ENCODE assay signal across 21 mouse cellular contexts in genomic region chr2:180837318-180837920, GRCm38 (mm10).
A peak's percentile ranks its signal among the peaks of the same experiment; 100 is the strongest.
DNase-seq lines count a peak whose midpoint lies in the region; ATAC-seq lines count a peak whose summit lies in the region.
"Had no signal": no experiment of that assay in that cellular context is flagged by ENCODE, and none has a peak within 500 bp of the region (broad histone marks: within the 10 kb centered on the region; RNA-seq: fewer than 3 reads in every experiment).

No protein-coding gene starts in this region.

- 74% methylated on average over 9 of the region's 9 CpGs for WGBS in forebrain, embryonic 13.5 days
- WGBS in forebrain, embryonic 12.5 days: 77% methylated on average over 9 of the region's 9 CpGs
- WGBS in hindbrain, embryonic 16.5 days: 74% methylated on average over 9 of the region's 9 CpGs
- 80% methylated on average over 9 of the region's 9 CpGs for WGBS in hindbrain, embryonic 13.5 days

- H3K9me3 ChIP-seq in forebrain, embryonic 13.5 days (replicated peaks): no peaks in the 10 kb centered on the region
- no peaks in the 10 kb centered on the region for H3K9me3 ChIP-seq in forebrain, embryonic 12.5 days
- H3K9me3 ChIP-seq in hindbrain, embryonic 16.5 days (ENCODE audit: control insufficient read depth, low read length): no peaks in the 10 kb centered on the region
- H3K9me3 ChIP-seq in hindbrain, embryonic 13.5 days: no peaks in the 10 kb centered on the region
- H3K9me3 ChIP-seq: embryonic facial prominence, embryonic 13.5 days; G1E; heart, embryonic 13.5 days; hindbrain, embryonic 12.5 days; intestine, embryonic 15.5 days had no signal

- H3K4me2 ChIP-seq in forebrain, embryonic 13.5 days: no peak overlapping the region
- no peak overlapping the region for H3K4me2 ChIP-seq in forebrain, embryonic 12.5 days
- H3K4me2 ChIP-seq in hindbrain, embryonic 16.5 days (ENCODE audit: low read length): no peak overlapping the region
- H3K4me2 ChIP-seq in hindbrain, embryonic 13.5 days: no peak overlapping the region
- H3K4me2 ChIP-seq: embryonic facial prominence, embryonic 13.5 days; heart, embryonic 13.5 days; hindbrain, embryonic 12.5 days; intestine, embryonic 15.5 days had no signal

- no peaks in the 10 kb centered on the region for H3K36me3 ChIP-seq in forebrain, embryonic 13.5 days (ENCODE audit: poor library complexity, severe bottlenecking)
- no peaks in the 10 kb centered on the region for H3K36me3 ChIP-seq in forebrain, embryonic 12.5 days (replicated peaks)
- no peaks in the 10 kb centered on the region for H3K36me3 ChIP-seq in hindbrain, embryonic 16.5 days (ENCODE audit: control insufficient read depth, insufficient read depth, low read length)
- H3K36me3 ChIP-seq in hindbrain, embryonic 13.5 days: no peaks in the 10 kb centered on the region
- H3K36me3 ChIP-seq: embryonic facial prominence, embryonic 13.5 days; G1E; heart, embryonic 13.5 days; hindbrain, embryonic 12.5 days; intestine, embryonic 15.5 days had no signal

- H3K4me1 ChIP-seq in forebrain, embryonic 13.5 days: peaks cover 14% of the 10 kb centered on the region
- H3K4me1 ChIP-seq in forebrain, embryonic 12.5 days: no peaks in the 10 kb centered on the region
- H3K4me1 ChIP-seq in hindbrain, embryonic 16.5 days (ENCODE audit: control insufficient read depth, insufficient read depth, low read depth, low read length): no peaks in the 10 kb centered on the region; the same call in 1 of the 2 replicates
- H3K4me1 ChIP-seq in hindbrain, embryonic 13.5 days (replicated peaks): peaks cover 11% of the 10 kb centered on the region; the same call in 1 of the 2 replicates
- H3K4me1 ChIP-seq: embryonic facial prominence, embryonic 13.5 days; heart, embryonic 13.5 days; intestine, embryonic 15.5 days had no signal

- peak; percentile 36 for DNase-seq in right cerebral cortex, adult 18-20 months
- no peak for DNase-seq in right cerebral cortex, postnatal 14 days
- no peak for DNase-seq in heart, adult 8-10 months (ENCODE audit: low spot score)
- DNase-seq: adrenal gland, adult 8-10 months; B cell, adult 2 months; cerebellum, adult 18-20 months; cerebellum, adult 9-11 months; cerebellum, postnatal 36 days; gastrocnemius, adult 2 months; gastrocnemius, postnatal 25 days; heart, postnatal 4 days had no signal

- peak; percentile 48 for ATAC-seq in forebrain, embryonic 13.5 days
- ATAC-seq in forebrain, embryonic 12.5 days (ENCODE audit: low FRiP score): no peak
- ATAC-seq in hindbrain, embryonic 16.5 days: peak; percentile 24; the same call in 1 of the 2 replicates
- no peak for ATAC-seq in hindbrain, embryonic 13.5 days (ENCODE audit: low FRiP score)
- ATAC-seq: CD4-positive, CD25-positive, alpha-beta regulatory T cell, adult 4 months; intestine, embryonic 15.5 days had no signal

- H3K27me3 ChIP-seq in forebrain, embryonic 13.5 days: no peaks in the 10 kb centered on the region
- no peaks in the 10 kb centered on the region for H3K27me3 ChIP-seq in forebrain, embryonic 12.5 days
- H3K27me3 ChIP-seq in hindbrain, embryonic 16.5 days (replicated peaks; ENCODE audit: control insufficient read depth, insufficient read depth, low read length): no peaks in the 10 kb centered on the region
- no peaks in the 10 kb centered on the region for H3K27me3 ChIP-seq in hindbrain, embryonic 13.5 days
- H3K27me3 ChIP-seq: hindbrain, embryonic 12.5 days; intestine, embryonic 15.5 days had no signal

- H3K27ac ChIP-seq in forebrain, embryonic 13.5 days: no peak overlapping the region
- H3K27ac ChIP-seq in forebrain, embryonic 12.5 days: no peak overlapping the region
- no peak overlapping the region for H3K27ac ChIP-seq in hindbrain, embryonic 16.5 days (ENCODE audit: low read depth, low read length)
- no peak overlapping the region for H3K27ac ChIP-seq in hindbrain, embryonic 13.5 days
- H3K27ac ChIP-seq: embryonic facial prominence, embryonic 13.5 days; gastrocnemius, adult 2 months; heart, embryonic 13.5 days; hindbrain, embryonic 12.5 days; intestine, embryonic 15.5 days had no signal

- H3K4me3 ChIP-seq in forebrain, embryonic 13.5 days: no peak overlapping the region
- H3K4me3 ChIP-seq in forebrain, embryonic 12.5 days (replicated peaks): no peak overlapping the region
- H3K4me3 ChIP-seq in hindbrain, embryonic 16.5 days (ENCODE audit: low read length): no peak overlapping the region
- no peak overlapping the region for H3K4me3 ChIP-seq in hindbrain, embryonic 13.5 days
- H3K4me3 ChIP-seq: embryonic facial prominence, embryonic 13.5 days; gastrocnemius, adult 2 months; heart, embryonic 13.5 days; hindbrain, embryonic 12.5 days; intestine, embryonic 15.5 days had no signal

- no peak overlapping the region for H3K9ac ChIP-seq in forebrain, embryonic 13.5 days
- H3K9ac ChIP-seq in forebrain, embryonic 12.5 days: no peak overlapping the region
- no peak overlapping the region for H3K9ac ChIP-seq in hindbrain, embryonic 16.5 days (ENCODE audit: low read depth, low read length)
- no peak overlapping the region for H3K9ac ChIP-seq in hindbrain, embryonic 13.5 days
- H3K9ac ChIP-seq: embryonic facial prominence, embryonic 13.5 days; heart, embryonic 13.5 days; hindbrain, embryonic 12.5 days; intestine, embryonic 15.5 days had no signal

Comparison
In these comparisons a context has a peak if more than half of its experiments do, and no peak if none do; other contexts are left out.
1. ATAC-seq: peak in forebrain, embryonic 13.5 days (single experiment) and hindbrain, embryonic 16.5 days (single experiment); none in forebrain, embryonic 12.5 days (single experiment) and hindbrain, embryonic 13.5 days (single experiment).